Mouse (Mus musculus): Measurements from ENCODE around the gene Gm10563.
A peak's percentile ranks its signal among the peaks of the same experiment; 100 is the strongest.

The Gm10563 gene

DNA sequence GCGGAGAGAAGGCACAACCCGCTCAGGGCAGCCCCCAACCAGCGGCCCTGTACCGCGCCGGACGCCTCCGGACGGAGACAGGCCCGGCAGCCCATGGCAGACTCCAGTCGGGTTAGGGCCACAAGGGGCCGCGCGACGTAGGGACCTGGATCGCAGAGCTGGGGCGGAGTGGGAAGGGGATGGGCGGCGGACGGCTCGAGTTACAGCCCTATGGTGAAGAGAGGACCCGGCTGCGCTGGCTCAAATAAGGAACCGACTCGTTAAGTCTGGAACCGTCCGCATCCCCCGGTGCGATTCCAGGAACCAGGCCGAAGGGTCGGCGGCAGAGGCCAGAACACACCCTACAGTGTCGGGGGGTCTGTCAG, 7.9 kb upstream of the Gm10563 start, which contains the start of gene Mmp23:
Mmp23 (minus strand) TSS at position 299 of the 365 bp plus-strand sequence.
- DNase-seq (ENCODE audit: low spot score in 2 of 2): no peak

DNA sequence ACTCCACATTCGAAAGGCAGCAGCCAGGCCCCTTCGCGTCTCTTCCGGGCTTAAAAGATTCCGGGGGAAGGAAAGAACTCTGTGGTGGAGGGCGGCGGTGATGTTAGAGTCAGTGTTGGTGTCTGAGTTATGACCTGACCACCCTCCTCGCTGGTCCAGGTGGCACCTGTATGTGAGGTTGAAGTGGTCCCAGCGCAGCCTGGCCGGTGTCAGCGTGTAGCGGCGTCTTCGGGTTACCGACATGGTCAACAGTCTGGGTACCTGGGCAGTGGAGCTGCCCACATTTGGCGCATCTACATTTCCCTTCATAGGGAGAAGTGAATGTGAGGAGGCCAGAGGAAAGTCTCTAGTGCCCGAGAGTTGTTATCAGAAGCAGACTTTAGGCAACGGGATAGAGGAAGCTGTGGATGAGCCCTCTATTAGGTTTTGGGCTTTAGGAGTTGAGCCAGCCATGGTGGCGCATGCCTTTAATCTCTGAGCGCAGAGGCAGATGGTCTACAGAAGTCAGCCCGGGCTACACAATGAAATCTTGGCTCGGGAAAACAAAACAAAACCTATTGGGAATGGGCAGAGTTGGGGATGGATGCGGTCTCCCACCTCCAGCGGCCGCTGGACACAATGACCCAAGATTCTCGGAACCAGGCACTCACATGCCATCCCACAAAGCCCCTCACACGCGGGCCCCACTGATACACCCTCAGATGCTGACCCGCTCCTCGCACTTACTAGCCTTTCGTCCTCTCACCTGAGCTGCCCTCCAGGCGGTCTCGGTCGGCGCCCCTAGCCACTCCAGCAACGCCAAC, 7.3 kb upstream of the Gm10563 start:
- DNase-seq (ENCODE audit: low spot score in 2 of 2): no peak

DNA sequence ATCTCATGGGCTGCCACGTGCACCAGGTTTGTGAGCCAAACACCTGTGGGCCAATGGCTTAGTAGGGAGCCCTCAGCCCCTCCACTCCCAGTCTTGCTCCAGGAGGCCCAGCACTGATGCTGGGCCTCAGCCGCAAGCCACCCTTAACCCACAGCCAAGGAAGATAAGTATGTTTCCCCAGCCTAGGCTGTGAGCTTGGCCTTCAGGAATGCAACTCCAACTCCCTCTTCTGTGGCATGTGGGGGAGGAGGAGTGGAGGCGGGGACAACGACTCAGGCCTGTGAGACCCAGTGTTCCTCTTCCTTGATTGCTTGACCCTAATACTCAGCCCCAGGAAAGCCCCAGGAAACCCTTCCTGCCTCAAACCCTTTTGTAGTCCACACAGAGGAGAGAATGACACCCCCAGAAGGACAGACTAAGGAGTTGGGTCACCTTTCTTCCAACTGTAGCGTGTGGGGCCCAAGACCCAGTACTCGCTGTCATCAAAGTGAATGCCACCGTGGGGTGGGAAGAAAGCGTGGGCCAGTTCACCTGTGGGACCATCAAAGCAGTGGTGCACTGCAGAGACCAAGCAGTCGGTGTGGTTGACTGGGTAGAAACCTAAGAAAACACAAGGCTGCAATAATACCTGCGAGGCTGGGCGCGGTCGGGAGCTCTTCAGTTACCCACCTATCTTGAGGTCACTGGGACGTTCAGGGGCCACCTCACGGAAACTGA, 6.5 kb upstream of the Gm10563 start:
- no peak for DNase-seq (ENCODE audit: low spot score in 2 of 2)

DNA sequence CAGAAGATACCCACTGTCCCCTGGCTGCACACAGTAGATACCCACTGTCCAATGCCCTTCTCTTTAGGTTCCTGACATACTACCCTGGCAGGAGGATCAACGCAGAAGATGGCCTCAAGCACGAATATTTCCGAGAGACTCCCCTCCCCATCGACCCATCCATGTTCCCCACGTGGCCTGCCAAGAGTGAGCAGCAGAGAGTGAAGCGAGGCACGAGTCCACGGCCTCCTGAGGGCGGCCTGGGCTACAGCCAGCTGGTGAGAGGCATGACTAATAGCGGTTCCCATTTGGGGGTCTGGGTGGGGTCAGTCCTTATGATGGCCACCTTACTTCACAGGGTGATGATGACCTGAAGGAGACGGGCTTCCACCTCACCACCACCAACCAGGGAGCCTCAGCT, 4.1 kb upstream of the Gm10563 start:
- DNase-seq (ENCODE audit: low spot score in 2 of 2): no peak

- no peak for DNase-seq (ENCODE audit: low spot score in 2 of 2)
These were observed 513 bp upstream of the Gm10563 start for GRCm38 (mm10) chr4:155645721-155646120.

DNA sequence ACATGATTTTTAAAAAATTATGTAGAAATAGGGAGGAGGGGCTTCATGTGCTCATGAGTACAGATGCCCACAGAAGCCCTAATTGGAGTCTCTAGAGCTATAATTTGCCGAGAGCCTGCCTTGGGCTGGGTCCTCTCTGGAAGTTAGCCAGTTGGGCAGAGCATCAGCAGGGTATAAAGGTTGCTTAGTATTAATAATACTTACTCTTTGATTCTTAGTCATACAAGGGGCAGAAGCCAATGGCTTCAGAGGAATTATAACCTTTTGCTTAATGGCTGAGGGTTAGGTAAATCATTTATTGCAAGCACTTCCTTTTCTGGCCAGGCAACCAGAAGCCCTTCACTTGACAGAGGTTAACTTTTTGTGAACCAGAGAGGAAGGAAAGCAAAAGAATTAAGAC, 1.7 kb downstream of the Gm10563 start:
- no peak for DNase-seq (ENCODE audit: low spot score in 2 of 2)

GRCm38 (mm10) chr4:155635766-155636499, 9.3 kb downstream of the Gm10563 start:
- no peak for DNase-seq (ENCODE audit: low spot score in 2 of 2)

DNA sequence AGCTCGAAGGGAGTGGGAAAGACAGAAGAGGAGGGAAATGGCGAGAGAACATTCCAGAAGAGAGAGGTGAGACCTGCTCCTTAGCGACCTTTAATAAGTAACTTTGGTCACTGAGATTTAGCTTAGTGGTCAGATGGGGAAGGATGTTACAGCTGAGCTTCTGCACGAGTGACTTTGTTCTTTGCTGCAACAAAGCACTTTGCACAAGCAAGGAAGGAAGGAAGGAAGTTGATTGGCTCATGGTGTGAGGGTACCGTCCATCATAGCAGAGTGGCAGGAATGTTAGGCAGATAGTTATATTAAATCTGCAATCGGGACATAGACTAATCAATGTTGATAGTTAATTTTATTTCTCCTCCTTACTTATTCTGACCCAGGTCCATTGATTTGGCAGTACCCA, 14.9 kb downstream of the Gm10563 start:
- no peak for DNase-seq (ENCODE audit: low spot score in 2 of 2)

- DNase-seq (ENCODE audit: low spot score in 2 of 2): peak; percentile 96 to 97
These were observed 20.6 kb downstream of the Gm10563 start, which contains the start of gene Cdk11b for GRCm38 (mm10) chr4:155624338-155625291. Gene Cdk11b (plus strand): TSS chr4:155624854.

DNA sequence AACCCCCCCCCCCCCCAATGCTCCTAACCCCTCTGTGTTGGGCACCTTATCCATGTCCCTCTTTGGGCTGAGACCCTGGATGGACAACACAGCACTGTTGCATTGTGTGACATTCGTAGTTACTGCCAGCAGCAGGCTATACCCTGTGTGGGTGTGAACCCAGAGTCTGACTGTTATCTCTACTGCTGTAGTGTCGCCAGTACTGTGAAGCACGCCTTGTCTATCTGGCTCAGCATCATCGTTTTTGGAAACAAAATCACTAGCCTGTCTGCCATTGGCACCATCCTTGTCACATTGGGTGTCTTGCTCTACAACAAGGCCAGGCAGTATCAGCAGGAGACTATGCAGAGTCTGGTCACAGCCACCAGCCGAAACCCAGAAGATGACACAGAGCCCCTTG, 26.9 kb downstream of the Gm10563 start:
- no peak for DNase-seq (ENCODE audit: low spot score in 2 of 2)

DNA sequence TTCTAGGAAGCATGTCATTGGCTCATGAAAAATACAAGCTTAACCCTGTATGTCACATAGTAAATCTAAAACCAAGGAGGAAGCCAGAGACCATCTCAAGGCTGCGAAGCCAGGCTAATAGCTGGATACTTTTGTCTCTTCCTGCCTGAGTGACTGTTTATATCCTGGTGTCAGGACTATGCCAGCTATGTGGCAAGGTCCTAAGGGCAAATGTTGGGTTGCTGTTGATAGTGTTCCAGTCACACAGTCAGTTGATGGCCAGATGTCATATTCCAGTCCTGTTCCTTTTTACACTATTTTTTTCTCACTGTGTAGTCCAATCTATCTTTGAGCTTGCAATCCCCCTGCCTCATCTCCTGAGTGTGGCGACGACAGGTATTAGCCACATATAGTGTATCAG, 31.9 kb downstream of the Gm10563 start:
- no peak for DNase-seq (ENCODE audit: low spot score in 2 of 2)

- DNase-seq (ENCODE audit: low spot score in 2 of 2): no peak
These were observed 33.3 kb downstream of the Gm10563 start for GRCm38 (mm10) chr4:155611860-155612259.

DNA sequence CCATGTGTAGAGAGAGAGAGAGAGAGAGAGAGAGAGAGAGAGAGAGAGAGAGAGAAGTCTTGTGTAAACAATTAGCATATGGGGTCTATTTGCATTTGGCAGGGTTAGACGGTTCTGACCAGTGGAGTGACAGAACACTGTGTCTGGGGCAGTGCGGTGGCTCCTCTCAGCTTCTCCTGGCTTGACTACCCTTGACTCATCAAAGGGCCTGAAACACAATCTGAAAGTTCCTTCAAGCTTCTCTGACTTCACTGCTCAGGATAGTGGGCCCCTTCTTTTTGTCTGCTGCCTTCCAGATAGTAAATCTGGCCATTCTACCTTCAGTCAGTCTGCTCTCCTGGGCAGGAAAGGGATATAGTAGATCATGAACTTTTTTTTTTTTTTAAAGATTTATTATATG, 38.4 kb downstream of the Gm10563 start:
- no peak for DNase-seq (ENCODE audit: low spot score in 2 of 2)

DNA sequence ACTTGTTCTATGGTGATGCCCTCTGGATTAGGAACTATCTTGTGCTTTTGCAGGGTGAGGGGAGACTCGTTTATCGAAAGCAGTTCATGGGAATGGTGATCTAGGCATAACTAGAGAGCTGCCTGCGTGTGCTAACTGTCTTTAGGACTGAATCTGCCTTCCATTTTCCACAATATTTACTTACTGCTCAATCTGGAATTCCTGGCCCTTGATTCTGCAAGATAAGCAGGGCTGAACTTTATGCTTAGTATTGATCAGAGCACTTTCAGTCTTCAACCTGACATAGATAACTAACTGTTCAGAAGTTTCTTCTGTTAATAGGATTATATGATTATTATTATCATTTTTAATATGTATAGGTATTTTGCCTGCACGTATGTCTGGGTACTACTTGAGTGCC, 40.1 kb downstream of the Gm10563 start:
- DNase-seq (ENCODE audit: low spot score in 2 of 2): no peak

GRCm38 (mm10) chr4:155603801-155604200, 41.4 kb downstream of the Gm10563 start:
- DNase-seq (ENCODE audit: low spot score in 2 of 2): no peak

DNA sequence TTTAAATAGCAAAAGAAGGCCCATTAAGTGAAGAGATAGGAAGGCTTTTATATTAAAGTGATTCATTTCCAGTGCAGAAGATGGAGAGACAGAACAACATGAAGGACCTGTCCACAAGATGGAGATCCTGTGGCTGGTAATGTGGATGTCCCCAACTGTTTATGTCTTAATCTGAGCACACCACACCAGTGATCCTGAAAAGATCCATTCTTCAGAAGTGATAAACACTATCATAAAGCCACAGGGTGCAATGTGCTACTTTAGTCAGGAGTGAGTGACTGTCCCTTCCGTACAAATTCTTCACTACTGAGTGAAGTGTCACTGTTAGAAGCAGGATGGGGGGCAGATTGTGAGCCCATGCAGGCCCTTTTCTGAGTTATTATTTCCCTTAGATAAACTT, 42.5 kb downstream of the Gm10563 start:
- no peak for DNase-seq (ENCODE audit: low spot score in 2 of 2)

DNA sequence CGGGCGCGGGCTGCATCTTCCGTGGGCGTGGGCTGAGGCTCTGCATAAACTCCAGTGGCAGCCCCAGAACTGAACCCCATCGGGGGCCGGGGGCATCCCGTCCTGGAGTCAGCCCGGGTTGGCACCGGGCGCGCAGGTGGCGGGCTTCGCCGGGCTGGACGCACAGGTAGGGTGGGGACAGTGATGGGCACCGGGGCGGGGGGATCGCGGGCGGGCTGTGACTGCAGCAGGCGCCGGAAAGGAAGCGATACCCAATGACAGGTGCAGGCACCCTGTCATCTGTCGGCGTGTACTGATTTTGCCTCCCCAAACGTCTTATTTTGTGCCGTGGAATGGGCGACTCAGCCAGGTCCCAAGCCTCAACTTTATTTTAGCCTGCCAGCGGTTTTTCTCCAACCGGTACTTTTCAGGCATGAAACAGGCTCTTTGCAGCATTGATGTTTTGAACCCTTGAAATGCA, 43.2 kb downstream of the Gm10563 start:
- DNase-seq (ENCODE audit: low spot score in 2 of 2): no peak

DNA sequence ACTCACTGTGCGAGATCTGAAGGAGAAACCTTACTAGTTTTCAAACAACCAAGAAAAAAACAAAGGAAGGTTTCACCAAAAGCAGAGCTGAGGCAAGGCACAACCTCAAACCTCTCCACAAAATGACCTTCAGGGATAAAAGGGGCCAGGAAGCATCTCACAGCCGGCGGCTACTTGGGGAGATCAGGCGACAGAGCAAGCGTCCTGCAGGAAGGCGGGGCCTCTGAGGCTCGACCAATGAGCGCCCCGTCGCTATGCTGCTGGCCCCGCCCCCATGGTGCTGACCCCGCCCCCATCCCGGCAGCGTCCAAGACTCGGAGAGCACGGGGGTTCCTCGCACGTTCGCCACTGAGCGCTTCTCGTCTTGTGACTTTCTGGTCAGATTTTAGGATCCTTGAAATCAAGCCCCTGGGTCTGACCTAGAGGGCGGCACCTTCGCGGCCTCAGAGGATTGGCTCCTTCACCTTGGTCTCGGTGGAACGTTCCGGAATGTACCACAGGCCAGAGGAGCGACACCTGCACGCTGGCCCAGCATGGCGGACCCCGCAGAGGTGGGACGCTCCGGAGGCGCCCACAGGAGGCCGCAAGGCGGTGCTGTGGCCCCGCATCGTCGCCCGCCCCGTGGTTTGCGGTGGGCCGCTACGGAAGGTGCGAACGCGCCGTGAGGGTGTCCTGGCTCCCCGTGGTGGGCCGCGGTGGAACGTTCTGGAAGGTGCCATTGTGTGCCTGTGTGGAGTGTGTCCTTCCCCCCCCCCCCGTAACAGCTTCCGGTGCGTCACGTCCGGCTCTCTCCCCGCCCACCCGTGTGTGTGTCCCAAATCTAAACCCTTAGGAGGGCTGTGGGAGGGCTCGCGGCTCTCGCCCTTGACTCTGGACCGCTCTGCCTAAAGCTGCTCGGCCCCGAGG, 43.9 kb downstream of the Gm10563 start, which contains the start of gene Slc35e2:
Slc35e2 (plus strand) TSS at position 326 of the 906 bp plus-strand sequence.
- peak; percentile 86 to 92 for DNase-seq (ENCODE audit: low spot score in 2 of 2)

- no peak for DNase-seq (ENCODE audit: low spot score in 2 of 2)
These were observed 45.0 kb downstream of the Gm10563 start for GRCm38 (mm10) chr4:155599901-155600825.
